Mouse (Mus musculus): Measurements from ENCODE around the gene Pip4k2a. TPM values are rescaled to one million over a fixed set of nuclear protein-coding genes. Genes with fewer than 3 reads are reported as not detected.

The Pip4k2a gene
- polyA plus RNA-seq, 2 experiments from 2014 or later: 17.7 to 18.7 TPM

GRCm38 (mm10) chr2:18955022-18955421 is 42.9 kb downstream of the Pip4k2a start:
- ATAC-seq: no peak

GRCm38 (mm10) chr2:18954422-18954821 is 43.5 kb downstream of the Pip4k2a start:
- no peak for ATAC-seq

GRCm38 (mm10) chr2:18952102-18952673 is 45.7 kb downstream of the Pip4k2a start:
- ATAC-seq: peak; percentile 80

GRCm38 (mm10) chr2:18950758-18951157 is 47.2 kb downstream of the Pip4k2a start:
- ATAC-seq: no peak

GRCm38 (mm10) chr2:18948741-18949140 is 49.2 kb downstream of the Pip4k2a start:
- no peak for ATAC-seq

- ATAC-seq: no peak
Measured at GRCm38 (mm10) chr2:18947669-18948459, 50.1 kb downstream of the Pip4k2a start.

- no peak for ATAC-seq
Measured at GRCm38 (mm10) chr2:18945438-18945837, 52.5 kb downstream of the Pip4k2a start.

- peak; percentile 76 for ATAC-seq
Measured at GRCm38 (mm10) chr2:18943930-18944329, 54.0 kb downstream of the Pip4k2a start.

GRCm38 (mm10) chr2:18943366-18943765 is 54.6 kb downstream of the Pip4k2a start:
- no peak for ATAC-seq

- ATAC-seq: no peak
Measured at GRCm38 (mm10) chr2:18940693-18941270, 57.1 kb downstream of the Pip4k2a start.

- peak; percentile 68 for ATAC-seq
Measured at GRCm38 (mm10) chr2:18938923-18939329, 59.0 kb downstream of the Pip4k2a start.

- ATAC-seq: no peak
Measured at GRCm38 (mm10) chr2:18938232-18938631, 59.7 kb downstream of the Pip4k2a start.

GRCm38 (mm10) chr2:18937611-18938010 is 60.3 kb downstream of the Pip4k2a start:
- ATAC-seq: peak; percentile 69

GRCm38 (mm10) chr2:18936446-18936845 is 61.5 kb downstream of the Pip4k2a start:
- ATAC-seq: no peak

- peak; percentile 24 for ATAC-seq
Measured at GRCm38 (mm10) chr2:18935581-18936027, 62.3 kb downstream of the Pip4k2a start.

- ATAC-seq: no peak
Measured at GRCm38 (mm10) chr2:18934131-18934530, 63.8 kb downstream of the Pip4k2a start.

GRCm38 (mm10) chr2:18933418-18933817 is 64.5 kb downstream of the Pip4k2a start:
- no peak for ATAC-seq

GRCm38 (mm10) chr2:18930318-18931060 is 67.4 kb downstream of the Pip4k2a start:
- ATAC-seq: no peak

- no peak for ATAC-seq
Measured at GRCm38 (mm10) chr2:18928597-18929257, 69.2 kb downstream of the Pip4k2a start.

GRCm38 (mm10) chr2:18928196-18928595 is 69.7 kb downstream of the Pip4k2a start:
- peak; percentile 89 for ATAC-seq

GRCm38 (mm10) chr2:18923806-18924595 is 73.9 kb downstream of the Pip4k2a start:
- ATAC-seq: no peak

All from activated CD4-positive, CD25-positive, alpha-beta regulatory T cell, adult 4 months (primary cell).